In genomic region chr1:162286910-162287309, GRCm38 (mm10) we compare ENCODE assay signal across 8 mouse cellular contexts.
DNase-seq lines count a peak whose midpoint lies in the region; ATAC-seq and TF ChIP-seq lines count a peak whose summit lies in the region.

No protein-coding gene starts in this region.

- H3K9me3 ChIP-seq in midbrain, postnatal 0 days (ENCODE audit: low read length) = no peaks in the 10 kb centered on the region
- H3K9me3 ChIP-seq in midbrain, embryonic 13.5 days = no peaks in the 10 kb centered on the region

- DNase-seq in cerebellum, postnatal 14 days = peak; percentile 9 to 26
- DNase-seq in cerebellum, adult 9-11 months = no peak
- DNase-seq in midbrain, postnatal 0 days (ENCODE audit: low spot score) = no peak
- peak; percentile 4 to 46 for DNase-seq in thymus, postnatal 10 days (ENCODE audit: low spot score in 2 of 2)
- no peak for DNase-seq in adipocyte (ENCODE audit: low spot score)
- DNase-seq in testis, postnatal 14 days (ENCODE audit: low spot score) = no peak

- H3K27me3 ChIP-seq in midbrain, postnatal 0 days (ENCODE audit: insufficient read depth, low read length) = no peaks in the 10 kb centered on the region
- H3K27me3 ChIP-seq in midbrain, embryonic 13.5 days = no peaks in the 10 kb centered on the region

- no peak for TF ChIP-seq POLR2A in embryonic fibroblast, embryonic 13.5 days (IDR thresholded peaks at IDR 0.05; ENCODE audit: low read depth, low read length)

- H3K36me3 ChIP-seq in midbrain, postnatal 0 days (ENCODE audit: insufficient read depth, low read length) = no peaks in the 10 kb centered on the region
- no peaks in the 10 kb centered on the region for H3K36me3 ChIP-seq in midbrain, embryonic 13.5 days

- H3K27ac ChIP-seq in midbrain, postnatal 0 days (ENCODE audit: low read depth, low read length) = no peak overlapping the region
- H3K27ac ChIP-seq in midbrain, embryonic 13.5 days = no peak overlapping the region
- H3K27ac ChIP-seq in embryonic fibroblast, embryonic 13.5 days (ENCODE audit: insufficient read depth, low read length) = no peak overlapping the region

- WGBS in midbrain, postnatal 0 days = 56% methylated on average over 6 of the region's 6 CpGs
- WGBS in midbrain, embryonic 13.5 days = 47% methylated on average over 6 of the region's 6 CpGs

- peak; percentile 44 for TF ChIP-seq CTCF in midbrain, postnatal 0 days (IDR thresholded peaks at IDR 0.05)
- 0 out of 2 replicates have a peak, but pooled peaks have one; percentile 19 for TF ChIP-seq CTCF in embryonic fibroblast, embryonic 13.5 days (IDR thresholded peaks at IDR 0.05; ENCODE audit: borderline replicate concordance, insufficient read depth, low read length)

- 0 out of 2 replicates have a peak, but pooled peaks have one; percentile 44 for ATAC-seq in midbrain, postnatal 0 days (ENCODE audit: low FRiP score)
- ATAC-seq in midbrain, embryonic 13.5 days = no peak

- H3K4me2 ChIP-seq in midbrain, postnatal 0 days (ENCODE audit: low read depth, low read length, poor library complexity, severe bottlenecking) = no peak overlapping the region
- H3K4me2 ChIP-seq in midbrain, embryonic 13.5 days (replicated peaks) = no peak overlapping the region

- H3K4me1 ChIP-seq in midbrain, postnatal 0 days (ENCODE audit: insufficient read depth, low read length) = no peaks in the 10 kb centered on the region
- peaks cover 4% of the 10 kb centered on the region for H3K4me1 ChIP-seq in midbrain, embryonic 13.5 days (replicated peaks)
- no peaks in the 10 kb centered on the region; the same call in 1 of the 2 replicates for H3K4me1 ChIP-seq in embryonic fibroblast, embryonic 13.5 days (ENCODE audit: control insufficient read depth, insufficient read depth, low read length)

- H3K9ac ChIP-seq in midbrain, postnatal 0 days (replicated peaks; ENCODE audit: low read length, poor library complexity, severe bottlenecking) = no peak overlapping the region
- no peak overlapping the region for H3K9ac ChIP-seq in midbrain, embryonic 13.5 days (replicated peaks)

- H3K4me3 ChIP-seq in midbrain, postnatal 0 days (ENCODE audit: low read depth, low read length) = no peak overlapping the region
- no peak overlapping the region for H3K4me3 ChIP-seq in midbrain, embryonic 13.5 days (replicated peaks)
- H3K4me3 ChIP-seq in embryonic fibroblast, embryonic 13.5 days (ENCODE audit: insufficient read depth, low read length) = no peak overlapping the region

Comparison
In these comparisons a context has a peak if more than half of its experiments do, and no peak if none do; other contexts are left out.
1. DNase-seq: peak in cerebellum, postnatal 14 days (2 of 2) and thymus, postnatal 10 days (2 of 2); none in cerebellum, adult 9-11 months (single experiment), midbrain, postnatal 0 days (single experiment), adipocyte (single experiment) and testis, postnatal 14 days (single experiment).